Mouse (Mus musculus): ENCODE measurements around the gene Gja8.

Gene Gja8

DNA sequence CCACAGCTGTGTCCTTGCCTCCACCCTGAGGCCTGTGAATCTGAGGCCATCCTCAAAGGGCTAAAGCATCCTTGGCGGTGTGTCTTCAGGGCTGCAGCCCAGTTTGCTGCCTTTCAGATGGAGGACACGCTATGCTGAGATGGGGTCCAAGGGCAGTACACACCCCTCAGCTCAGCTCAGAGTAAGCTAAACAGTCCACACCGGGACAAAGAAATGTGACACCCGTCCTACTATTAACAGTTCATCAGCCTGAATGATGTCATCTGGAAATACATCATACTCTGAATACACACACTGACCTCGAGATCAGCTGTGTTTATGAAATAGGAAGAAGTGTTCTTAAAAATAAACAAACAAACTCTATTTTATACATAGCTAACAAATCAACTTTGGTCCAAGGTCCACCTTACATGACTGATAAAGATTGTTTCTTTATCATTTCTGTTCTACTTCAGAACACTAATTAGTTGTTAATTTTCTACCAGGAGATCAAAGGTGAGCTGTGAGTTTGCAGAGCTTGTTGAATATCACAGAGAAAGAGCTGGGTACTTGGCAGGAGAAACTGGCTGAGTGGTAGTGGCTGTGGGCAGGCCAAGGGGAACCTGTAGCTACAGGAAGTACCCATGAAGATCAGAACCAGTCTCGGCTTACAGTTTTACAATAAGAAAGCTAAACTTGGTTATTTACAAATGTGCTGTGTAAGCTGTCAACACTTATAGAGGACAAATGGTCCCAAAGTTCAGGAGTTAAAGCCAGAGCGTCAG, 50.8 kb downstream of the Gja8 start:
- peak; percentile 45 to 71 for DNase-seq

GRCm38 (mm10) chr3:96872501-96872900, 53.3 kb downstream of the Gja8 start:
- no peak for DNase-seq

DNA sequence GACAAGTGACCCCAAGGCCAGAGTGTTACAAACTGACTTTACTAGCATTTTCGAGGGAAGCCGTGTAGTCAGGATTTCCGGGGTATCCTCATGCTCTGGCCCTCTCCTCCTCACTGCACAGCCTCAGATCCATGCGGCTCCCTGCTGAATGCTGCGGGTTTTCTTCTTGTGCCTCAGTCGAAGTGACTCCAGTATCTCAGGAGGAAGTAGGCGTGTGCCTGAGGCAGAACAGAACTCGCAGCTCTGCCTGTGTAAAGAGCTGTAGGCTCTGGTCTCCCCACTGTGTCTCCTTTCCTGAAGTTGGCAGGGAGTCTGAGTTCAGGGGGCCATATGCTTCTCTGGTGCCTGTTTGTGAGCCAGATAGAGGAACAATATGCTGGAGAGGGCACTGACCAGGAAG, 54.8 kb downstream of the Gja8 start:
- no peak for DNase-seq

DNA sequence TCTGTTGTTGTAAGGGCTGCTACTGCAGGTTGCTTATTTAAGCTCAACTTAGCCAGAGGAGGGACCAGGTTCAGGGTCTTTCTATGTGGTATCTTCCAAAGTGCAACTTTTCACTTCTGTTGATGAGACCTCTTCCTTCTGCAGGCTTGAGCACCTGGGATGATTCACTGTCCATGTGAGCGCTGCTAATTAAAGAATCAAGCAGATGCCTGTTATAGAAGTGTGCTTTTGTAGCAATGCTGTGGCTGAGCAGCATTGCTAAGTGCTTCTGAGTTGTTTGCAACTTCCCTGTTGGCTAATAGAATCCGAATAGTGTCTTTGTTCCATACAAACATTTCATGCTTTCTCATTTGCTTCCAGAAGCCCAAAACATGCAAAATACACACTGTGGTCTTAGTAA, 55.5 kb downstream of the Gja8 start:
- DNase-seq: no peak

DNA sequence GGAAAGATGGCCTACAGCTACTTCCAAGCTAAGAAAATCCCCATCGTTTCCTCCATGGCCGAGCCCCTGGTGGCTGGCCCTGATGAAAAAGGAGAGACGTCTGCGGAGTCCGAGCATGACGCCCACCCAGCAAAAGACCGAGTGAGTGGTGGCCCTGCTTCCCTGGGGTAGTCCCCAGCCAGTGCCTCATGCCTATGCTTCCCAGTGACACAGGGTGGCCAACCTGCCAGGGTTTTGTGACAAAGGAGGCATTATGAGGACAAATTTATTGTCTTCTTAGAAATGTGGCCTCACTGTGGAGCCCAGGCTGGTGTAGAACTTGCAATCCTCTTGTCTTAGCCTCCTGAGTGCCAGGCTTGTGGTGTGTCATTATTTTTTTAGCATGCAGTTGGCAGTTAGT, 56.7 kb downstream of the Gja8 start:
- no peak for DNase-seq

DNA sequence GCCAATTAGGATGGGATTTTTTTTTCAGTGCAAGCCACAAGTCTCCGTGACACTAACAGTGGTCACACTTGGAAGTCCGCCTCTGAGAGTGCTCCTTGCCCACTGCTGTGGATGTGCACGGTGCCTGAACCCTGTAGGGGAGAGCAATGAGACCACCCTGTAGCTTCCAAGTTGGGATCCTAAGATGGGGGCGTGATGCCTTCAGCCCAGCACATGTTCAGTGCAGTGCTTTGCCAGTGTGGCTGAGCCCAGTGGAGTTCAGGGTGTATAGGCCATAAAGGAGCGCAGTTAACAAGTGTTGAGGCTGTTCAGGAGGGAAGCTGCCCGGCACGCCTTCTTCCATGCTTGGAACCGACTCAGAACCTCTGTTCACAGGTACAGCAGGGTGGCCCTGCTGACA, 57.3 kb downstream of the Gja8 start:
- DNase-seq: no peak

DNA sequence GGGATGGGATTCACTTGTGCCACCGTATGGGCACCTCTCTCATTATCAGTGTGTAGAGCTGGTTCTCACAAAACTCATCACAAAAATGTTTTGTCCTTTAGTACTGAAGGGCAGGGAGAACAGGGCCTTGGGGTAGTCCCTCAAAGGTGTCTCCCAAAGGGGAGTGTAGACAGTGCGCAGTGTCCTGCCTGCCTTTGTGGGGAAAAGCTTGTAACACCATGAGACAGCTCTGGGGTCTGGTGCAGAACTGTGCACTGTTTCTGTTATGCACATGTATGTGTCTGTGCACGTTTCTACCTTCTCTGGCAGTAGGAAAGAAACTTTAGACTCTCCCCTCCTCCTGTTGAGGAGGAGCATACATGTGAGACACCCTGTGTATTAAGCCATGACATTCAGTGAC, 58.0 kb downstream of the Gja8 start:
- DNase-seq: no peak
